Mouse (Mus musculus): ENCODE measurements around the gene Dlgap4. TPM values are rescaled to one million over a fixed set of nuclear protein-coding genes. Genes with fewer than 3 reads are reported as not detected.

Dlgap4 gene
- polyA plus RNA-seq, 1 experiment from 2014 or later: 98.3 TPM

GRCm38 (mm10) chr2:156682965-156683364 is 69.5 kb downstream of the Dlgap4 start:
- peaks cover under 1% of the 10 kb centered on the region; the same call in 1 of the 2 replicates for H3K27me3 ChIP-seq
- ATAC-seq (ENCODE audit: insufficient number of reproducible peaks, insufficient read depth, low FRiP score, low TSS enrichment, low read depth): no peak
- no peak overlapping the region for H3K4me2 ChIP-seq
- H3K36me3 ChIP-seq: no peaks in the 10 kb centered on the region
- no peak overlapping the region for H3K9ac ChIP-seq
- 0 out of 2 replicates have a peak, but pooled peaks cover 7% of the 10 kb centered on the region for H3K4me1 ChIP-seq
- no peak overlapping the region for H3K27ac ChIP-seq
- WGBS: 52% methylated on average over 12 of the region's 12 CpGs
- no peaks in the 10 kb centered on the region for H3K9me3 ChIP-seq
- H3K4me3 ChIP-seq: no peak overlapping the region

GRCm38 (mm10) chr2:156685999-156686398 is 72.5 kb downstream of the Dlgap4 start:
- no peak for ATAC-seq (ENCODE audit: insufficient number of reproducible peaks, insufficient read depth, low FRiP score, low TSS enrichment, low read depth)
- Histone ChIP-seq H3K27me3 (peaks cover 17% of the 10 kb centered on the region), H3K36me3 (no peaks in the 10 kb centered on the region), H3K4me3 (no peak overlapping the region), H3K4me1 (peaks cover 11% of the 10 kb centered on the region; the same call in 1 of the 2 replicates), H3K9ac (no peak overlapping the region), H3K27ac (no peak overlapping the region), H3K4me2 (no peak overlapping the region), H3K9me3 (no peaks in the 10 kb centered on the region)
- 78% methylated on average over 14 of the region's 14 CpGs for WGBS

GRCm38 (mm10) chr2:156686754-156687153 is 73.2 kb downstream of the Dlgap4 start:
- no peak overlapping the region for H3K4me3 ChIP-seq
- no peaks in the 10 kb centered on the region for H3K36me3 ChIP-seq
- WGBS: 77% methylated on average over 4 of the region's 4 CpGs
- no peak overlapping the region for H3K9ac ChIP-seq
- ATAC-seq (ENCODE audit: insufficient number of reproducible peaks, insufficient read depth, low FRiP score, low TSS enrichment, low read depth): no peak
- no peak overlapping the region for H3K27ac ChIP-seq
- peaks cover 17% of the 10 kb centered on the region for H3K27me3 ChIP-seq
- no peaks in the 10 kb centered on the region for H3K9me3 ChIP-seq
- H3K4me1 ChIP-seq: peaks cover 11% of the 10 kb centered on the region; the same call in 1 of the 2 replicates
- H3K4me2 ChIP-seq: no peak overlapping the region

DNA sequence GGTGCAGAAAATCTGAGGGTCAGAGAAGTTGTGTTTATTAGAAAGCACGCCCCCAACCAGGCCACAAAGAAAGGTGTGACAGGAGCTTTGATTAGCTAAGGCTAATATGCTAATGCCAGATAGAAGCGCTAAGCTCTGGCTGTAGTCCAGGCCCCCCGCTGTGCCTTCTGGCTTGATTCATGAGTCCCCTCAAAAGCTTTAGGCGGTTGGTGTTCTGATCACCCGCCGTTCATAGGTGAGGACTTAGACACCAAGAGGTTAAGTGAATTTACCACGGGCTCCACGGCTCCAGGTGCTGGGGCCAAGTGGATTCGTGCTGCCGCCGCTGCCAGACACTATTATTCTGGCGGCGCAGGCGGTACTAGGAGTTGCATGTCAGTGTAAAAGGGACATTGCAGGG is 75.1 kb downstream of the Dlgap4 start:
- peaks cover 17% of the 10 kb centered on the region for H3K27me3 ChIP-seq
- no peaks in the 10 kb centered on the region for H3K36me3 ChIP-seq
- H3K27ac ChIP-seq: no peak overlapping the region
- H3K4me3 ChIP-seq: no peak overlapping the region
- no peak overlapping the region for H3K9ac ChIP-seq
- peaks cover 9% of the 10 kb centered on the region for H3K4me1 ChIP-seq
- no peak overlapping the region for H3K4me2 ChIP-seq
- H3K9me3 ChIP-seq: no peaks in the 10 kb centered on the region
- WGBS: 8% methylated on average over 14 of the region's 14 CpGs
- no peak for ATAC-seq (ENCODE audit: insufficient number of reproducible peaks, insufficient read depth, low FRiP score, low TSS enrichment, low read depth)

DNA sequence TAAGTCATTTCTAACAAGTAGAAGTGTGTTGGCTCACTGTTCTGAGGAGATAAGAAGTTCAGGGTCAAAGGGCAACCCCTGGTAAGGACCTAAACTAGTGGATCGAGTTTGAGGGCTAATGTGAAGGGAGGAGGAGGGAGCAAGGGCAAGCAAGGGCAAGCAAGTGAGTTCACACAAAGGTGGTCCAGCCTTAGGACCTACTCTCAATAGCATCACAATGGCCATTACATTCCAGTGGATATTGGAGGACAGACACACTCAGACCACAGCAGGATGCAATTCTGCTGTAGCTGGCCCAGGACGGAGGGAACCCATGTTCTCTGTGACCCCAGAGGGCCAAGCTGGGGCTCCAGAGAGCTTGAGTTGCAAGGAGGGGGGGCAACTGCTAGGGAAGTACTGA is 77.3 kb downstream of the Dlgap4 start:
- Histone ChIP-seq H3K36me3 (no peaks in the 10 kb centered on the region), H3K27me3 (peaks cover 17% of the 10 kb centered on the region), H3K4me1 (peaks cover 13% of the 10 kb centered on the region), H3K9me3 (no peaks in the 10 kb centered on the region), H3K9ac (no peak overlapping the region), H3K4me2 (no peak overlapping the region), H3K27ac (no peak overlapping the region), H3K4me3 (no peak overlapping the region)
- WGBS: 24% methylated on average over 2 of the region's 2 CpGs
- ATAC-seq (ENCODE audit: insufficient number of reproducible peaks, insufficient read depth, low FRiP score, low TSS enrichment, low read depth): no peak

DNA sequence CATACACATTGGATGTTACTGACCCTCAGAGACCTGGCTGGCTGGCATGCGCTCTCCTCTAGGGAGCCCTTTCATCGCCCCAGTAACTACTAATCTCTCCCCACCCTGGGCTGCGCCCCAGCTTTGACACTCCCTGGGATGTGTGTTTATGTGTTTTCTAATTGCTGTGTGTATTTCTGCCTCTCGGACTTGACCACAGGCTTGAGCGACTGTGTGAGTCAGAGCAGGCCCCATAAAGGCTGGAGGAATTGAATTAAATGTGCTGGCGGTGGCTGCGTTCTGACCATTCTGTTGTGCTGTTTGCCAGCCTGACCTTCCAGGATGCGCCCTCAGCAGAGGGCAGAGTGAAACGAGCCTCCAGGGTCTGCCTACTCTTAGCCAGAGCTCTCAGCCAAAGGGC is 78.2 kb downstream of the Dlgap4 start:
- no peak for ATAC-seq (ENCODE audit: insufficient number of reproducible peaks, insufficient read depth, low FRiP score, low TSS enrichment, low read depth)
- no peak overlapping the region for H3K9ac ChIP-seq

DNA sequence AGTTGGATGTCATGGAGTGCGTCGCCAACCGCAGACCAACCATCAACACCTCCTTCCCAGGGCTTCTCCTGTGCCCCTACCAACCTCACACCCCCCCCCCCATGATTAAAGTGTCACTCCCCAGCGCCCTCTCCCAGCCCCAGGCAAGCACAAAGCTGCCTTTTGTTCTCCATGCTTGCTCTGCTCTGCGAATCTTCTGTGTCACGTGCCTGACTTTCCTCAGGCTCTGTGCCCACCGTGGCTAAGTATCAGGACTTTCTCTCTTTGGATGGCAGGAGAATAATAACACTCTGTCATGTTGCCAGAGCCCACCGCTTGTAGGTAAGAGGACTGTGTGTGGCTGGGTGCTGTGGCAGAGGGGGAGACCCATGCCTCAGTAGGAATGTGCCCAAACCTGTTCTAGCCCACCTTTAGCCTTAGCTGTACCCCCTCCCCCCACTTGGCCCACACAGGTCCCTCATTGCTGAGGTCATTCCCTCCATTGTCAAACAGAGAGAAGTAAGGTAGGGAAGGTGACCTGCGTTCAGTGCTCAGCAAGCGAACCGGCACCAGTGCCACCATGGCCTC is 79.8 kb downstream of the Dlgap4 start:
- Histone ChIP-seq H3K27me3 (peaks cover 13% of the 10 kb centered on the region), H3K9me3 (no peaks in the 10 kb centered on the region), H3K4me2 (no peak overlapping the region), H3K27ac (no peak overlapping the region), H3K9ac (no peak overlapping the region), H3K36me3 (no peaks in the 10 kb centered on the region), H3K4me1 (peaks cover 19% of the 10 kb centered on the region), H3K4me3 (no peak overlapping the region)
- no peak for ATAC-seq (ENCODE audit: insufficient number of reproducible peaks, insufficient read depth, low FRiP score, low TSS enrichment, low read depth)
- 43% methylated on average over 11 of the region's 11 CpGs for WGBS

More for the DNA sequence above, 78.2 kb downstream of the Dlgap4 start:
- H3K4me3 ChIP-seq: no peak overlapping the region
- peaks cover 17% of the 10 kb centered on the region for H3K27me3 ChIP-seq
- H3K36me3 ChIP-seq: no peaks in the 10 kb centered on the region
- H3K27ac ChIP-seq: no peak overlapping the region
- H3K4me1 ChIP-seq: peaks cover 13% of the 10 kb centered on the region
- no peaks in the 10 kb centered on the region for H3K9me3 ChIP-seq
- WGBS: 65% methylated on average over 9 of the region's 9 CpGs
- H3K4me2 ChIP-seq: no peak overlapping the region

- H3K9me3 ChIP-seq: no peaks in the 10 kb centered on the region
- 78% methylated on average over 8 of the region's 8 CpGs for WGBS
- H3K4me3 ChIP-seq: no peak overlapping the region
- peaks cover 15% of the 10 kb centered on the region for H3K4me1 ChIP-seq
- no peaks in the 10 kb centered on the region for H3K27me3 ChIP-seq
- H3K36me3 ChIP-seq: no peaks in the 10 kb centered on the region
- ATAC-seq (ENCODE audit: insufficient number of reproducible peaks, insufficient read depth, low FRiP score, low TSS enrichment, low read depth): no peak
- H3K9ac ChIP-seq: no peak overlapping the region
- no peak overlapping the region for H3K4me2 ChIP-seq
- no peak overlapping the region for H3K27ac ChIP-seq
Measured at GRCm38 (mm10) chr2:156697261-156697660, 83.8 kb downstream of the Dlgap4 start.

DNA sequence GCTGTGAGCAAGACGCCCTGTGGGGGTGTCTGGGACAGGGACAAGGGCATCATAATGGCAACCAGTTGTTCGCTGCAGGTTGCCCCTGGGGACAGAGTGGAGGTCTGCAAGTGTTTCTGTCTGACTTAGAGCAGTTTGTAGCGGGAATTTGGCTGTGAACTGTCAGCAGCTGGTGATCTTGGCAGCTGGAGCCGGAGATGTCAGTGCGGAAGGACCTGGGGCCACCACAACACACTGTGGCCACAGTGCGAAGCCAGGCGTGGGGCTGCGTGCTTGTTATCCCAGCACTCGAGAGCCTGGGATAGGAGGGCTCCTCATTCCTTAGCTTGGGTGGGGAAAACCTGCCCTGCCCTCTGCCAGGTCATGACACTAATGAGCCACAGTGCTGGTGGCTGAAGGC is 84.7 kb downstream of the Dlgap4 start:
- H3K9ac ChIP-seq: no peak overlapping the region
- no peak overlapping the region for H3K4me3 ChIP-seq
- H3K4me2 ChIP-seq: no peak overlapping the region
- peaks cover 14% of the 10 kb centered on the region for H3K4me1 ChIP-seq
- H3K27me3 ChIP-seq: no peaks in the 10 kb centered on the region
- ATAC-seq (ENCODE audit: insufficient number of reproducible peaks, insufficient read depth, low FRiP score, low TSS enrichment, low read depth): no peak
- WGBS: 48% methylated on average over 9 of the region's 9 CpGs
- no peaks in the 10 kb centered on the region for H3K9me3 ChIP-seq
- no peaks in the 10 kb centered on the region for H3K36me3 ChIP-seq
- H3K27ac ChIP-seq: no peak overlapping the region

- WGBS: 18% methylated on average over 6 of the region's 6 CpGs
- ATAC-seq (ENCODE audit: insufficient number of reproducible peaks, insufficient read depth, low FRiP score, low TSS enrichment, low read depth): no peak
- H3K9me3 ChIP-seq: no peaks in the 10 kb centered on the region
- no peaks in the 10 kb centered on the region for H3K27me3 ChIP-seq
- H3K4me3 ChIP-seq: no peak overlapping the region
- no peak overlapping the region for H3K9ac ChIP-seq
- H3K4me1 ChIP-seq: no peaks in the 10 kb centered on the region; the same call in 1 of the 2 replicates
- H3K4me2 ChIP-seq: no peak overlapping the region
- no peak overlapping the region for H3K27ac ChIP-seq
- H3K36me3 ChIP-seq: no peaks in the 10 kb centered on the region
Measured at GRCm38 (mm10) chr2:156705473-156705872, 92.0 kb downstream of the Dlgap4 start.

GRCm38 (mm10) chr2:156716683-156717082 is 103.2 kb downstream of the Dlgap4 start:
- ATAC-seq (ENCODE audit: insufficient number of reproducible peaks, insufficient read depth, low FRiP score, low TSS enrichment, low read depth): no peak
- 71% methylated on average over 6 of the region's 6 CpGs for WGBS
- Histone ChIP-seq H3K27ac (no peak overlapping the region), H3K9me3 (no peaks in the 10 kb centered on the region), H3K4me3 (no peak overlapping the region), H3K4me2 (no peak overlapping the region), H3K27me3 (no peaks in the 10 kb centered on the region), H3K9ac (no peak overlapping the region), H3K4me1 (peaks cover 31% of the 10 kb centered on the region), H3K36me3 (no peaks in the 10 kb centered on the region)
